Mouse (Mus musculus): ENCODE measurements around the gene Sgca. TPM values are rescaled to one million over a fixed set of nuclear protein-coding genes. Genes with fewer than 3 reads are reported as not detected.

Sgca gene
- polyA plus RNA-seq, 1 experiment from 2014 or later: not detected

- peak within 1 kb of the TSS; percentile 97 for H3K27ac ChIP-seq (replicated peaks)
- H3K27me3 ChIP-seq: no peaks in the 10 kb centered on the region
- H3K4me3 ChIP-seq: peak within 1 kb of the TSS; percentile 99
- peak within 1 kb of the TSS; percentile 100 for H3K9ac ChIP-seq (replicated peaks)
- H3K9me3 ChIP-seq: no peaks in the 10 kb centered on the region
- peaks cover 18% of the 10 kb centered on the region for H3K36me3 ChIP-seq
- ATAC-seq (replicated peaks): peak; percentile 84
- WGBS: under 1% methylated on average over 32 of the region's 32 CpGs
- H3K4me2 ChIP-seq (replicated peaks): peak within 1 kb of the TSS; percentile 83
- H3K4me1 ChIP-seq: peaks cover 73% of the 10 kb centered on the region
Measured at GRCm38 (mm10) chr11:95009629-95010014, 33.5 kb upstream of the Sgca start, which contains the start of gene Samd14. Gene Samd14 (plus strand): TSS chr11:95009879.

- 30% methylated on average over 15 of the region's 15 CpGs for WGBS
- H3K4me1 ChIP-seq: peaks cover 70% of the 10 kb centered on the region
Measured at GRCm38 (mm10) chr11:95008661-95009628, 32.8 kb upstream of the Sgca start.

GRCm38 (mm10) chr11:95007418-95007817 is 31.3 kb upstream of the Sgca start:
- Histone ChIP-seq H3K36me3 (peaks cover 25% of the 10 kb centered on the region), H3K9ac (replicated peaks) (no peak overlapping the region), H3K27me3 (no peaks in the 10 kb centered on the region), H3K27ac (replicated peaks) (peak overlapping the region; percentile 82), H3K9me3 (no peaks in the 10 kb centered on the region), H3K4me2 (replicated peaks) (peak overlapping the region; percentile 53; the same call in 1 of the 2 replicates), H3K4me3 (no peak overlapping the region), H3K4me1 (peaks cover 57% of the 10 kb centered on the region)
- ATAC-seq (replicated peaks): no peak
- WGBS: 88% methylated on average over 3 of the region's 3 CpGs

More at GRCm38 (mm10) chr11:95008661-95009628, 32.8 kb upstream of the Sgca start:
- Histone ChIP-seq H3K36me3 (peaks cover 15% of the 10 kb centered on the region), H3K27me3 (no peaks in the 10 kb centered on the region), H3K9me3 (no peaks in the 10 kb centered on the region), H3K27ac (replicated peaks) (peak overlapping the region; percentile 97), H3K4me2 (replicated peaks) (peak overlapping the region; percentile 83), H3K9ac (replicated peaks) (peak overlapping the region; percentile 100), H3K4me3 (peak overlapping the region; percentile 99)
- peak; percentile 4; the same call in 1 of the 2 replicates for ATAC-seq (replicated peaks)

GRCm38 (mm10) chr11:95006525-95007219 is 30.5 kb upstream of the Sgca start:
- peaks cover 32% of the 10 kb centered on the region for H3K36me3 ChIP-seq
- ATAC-seq (replicated peaks): peak; percentile 57
- H3K4me2 ChIP-seq (replicated peaks): peak overlapping the region; percentile 53
- peak overlapping the region; percentile 42 for H3K9ac ChIP-seq (replicated peaks)
- H3K9me3 ChIP-seq: no peaks in the 10 kb centered on the region
- peaks cover 49% of the 10 kb centered on the region for H3K4me1 ChIP-seq
- peak overlapping the region; percentile 82 for H3K27ac ChIP-seq (replicated peaks)
- WGBS: 1% methylated on average over 27 of the region's 27 CpGs
- H3K4me3 ChIP-seq: peak overlapping the region; percentile 33
- no peaks in the 10 kb centered on the region for H3K27me3 ChIP-seq

- WGBS: 33% methylated on average over 4 of the region's 4 CpGs
Measured at GRCm38 (mm10) chr11:95006038-95006437, 29.9 kb upstream of the Sgca start.

GRCm38 (mm10) chr11:95004937-95005198 is 28.7 kb upstream of the Sgca start:
- Histone ChIP-seq H3K36me3 (peaks cover 46% of the 10 kb centered on the region), H3K4me2 (replicated peaks) (no peak overlapping the region), H3K4me3 (no peak overlapping the region), H3K27ac (replicated peaks) (peak overlapping the region; percentile 82), H3K27me3 (no peaks in the 10 kb centered on the region), H3K9ac (replicated peaks) (no peak overlapping the region), H3K9me3 (no peaks in the 10 kb centered on the region), H3K4me1 (peaks cover 56% of the 10 kb centered on the region)
- 54% methylated on average over 6 of the region's 6 CpGs for WGBS
- ATAC-seq (replicated peaks): no peak

More at GRCm38 (mm10) chr11:95006038-95006437, 29.9 kb upstream of the Sgca start:
- H3K27ac ChIP-seq (replicated peaks): peak overlapping the region; percentile 82
- peak overlapping the region; percentile 42; the same call in 1 of the 2 replicates for H3K9ac ChIP-seq (replicated peaks)
- no peaks in the 10 kb centered on the region for H3K9me3 ChIP-seq
- ATAC-seq (replicated peaks): no peak
- H3K27me3 ChIP-seq: no peaks in the 10 kb centered on the region
- peak overlapping the region; percentile 53 for H3K4me2 ChIP-seq (replicated peaks)
- peaks cover 36% of the 10 kb centered on the region for H3K36me3 ChIP-seq
- H3K4me3 ChIP-seq: peak overlapping the region; percentile 33; the same call in 1 of the 2 replicates
- H3K4me1 ChIP-seq: peaks cover 46% of the 10 kb centered on the region

GRCm38 (mm10) chr11:95004136-95004936 is 28.2 kb upstream of the Sgca start:
- H3K27me3 ChIP-seq: no peaks in the 10 kb centered on the region
- WGBS: 85% methylated on average over 12 of the region's 12 CpGs
- H3K4me1 ChIP-seq: peaks cover 54% of the 10 kb centered on the region
- no peaks in the 10 kb centered on the region for H3K9me3 ChIP-seq
- peak overlapping the region; percentile 82 for H3K27ac ChIP-seq (replicated peaks)
- peaks cover 51% of the 10 kb centered on the region for H3K36me3 ChIP-seq
- ATAC-seq (replicated peaks): no peak
- no peak overlapping the region for H3K4me2 ChIP-seq (replicated peaks)
- no peak overlapping the region for H3K9ac ChIP-seq (replicated peaks)
- H3K4me3 ChIP-seq: no peak overlapping the region

- no peak overlapping the region for H3K27ac ChIP-seq (replicated peaks)
- H3K36me3 ChIP-seq: peaks cover 63% of the 10 kb centered on the region
- H3K4me2 ChIP-seq (replicated peaks): no peak overlapping the region
- H3K9me3 ChIP-seq: no peaks in the 10 kb centered on the region
- H3K4me3 ChIP-seq: no peak overlapping the region
- no peak overlapping the region for H3K9ac ChIP-seq (replicated peaks)
- no peaks in the 10 kb centered on the region for H3K27me3 ChIP-seq
- 92% methylated on average over 8 of the region's 8 CpGs for WGBS
- ATAC-seq (replicated peaks): no peak
- peaks cover 52% of the 10 kb centered on the region for H3K4me1 ChIP-seq
Measured at GRCm38 (mm10) chr11:95002705-95003104, 26.6 kb upstream of the Sgca start.

- H3K27me3 ChIP-seq: no peaks in the 10 kb centered on the region
- H3K4me2 ChIP-seq (replicated peaks): no peak overlapping the region
- 88% methylated on average over 21 of the region's 21 CpGs for WGBS
- H3K9ac ChIP-seq (replicated peaks): no peak overlapping the region
- no peaks in the 10 kb centered on the region for H3K9me3 ChIP-seq
- peaks cover 71% of the 10 kb centered on the region for H3K36me3 ChIP-seq
- H3K4me3 ChIP-seq: no peak overlapping the region
- no peak for ATAC-seq (replicated peaks)
- no peak overlapping the region for H3K27ac ChIP-seq (replicated peaks)
- H3K4me1 ChIP-seq: peaks cover 52% of the 10 kb centered on the region
Measured at GRCm38 (mm10) chr11:95001584-95002347, 25.6 kb upstream of the Sgca start.

GRCm38 (mm10) chr11:95001058-95001457 is 24.9 kb upstream of the Sgca start:
- Histone ChIP-seq H3K27ac (replicated peaks) (peak overlapping the region; percentile 36), H3K4me2 (replicated peaks) (no peak overlapping the region), H3K4me3 (no peak overlapping the region), H3K9me3 (no peaks in the 10 kb centered on the region), H3K36me3 (peaks cover 77% of the 10 kb centered on the region), H3K9ac (replicated peaks) (no peak overlapping the region), H3K27me3 (no peaks in the 10 kb centered on the region), H3K4me1 (peaks cover 52% of the 10 kb centered on the region)
- 2% methylated on average over 8 of the region's 8 CpGs for WGBS
- ATAC-seq (replicated peaks): peak; percentile 49

- Histone ChIP-seq H3K36me3 (peaks cover 73% of the 10 kb centered on the region), H3K4me1 (peaks cover 52% of the 10 kb centered on the region), H3K27ac (replicated peaks) (peak overlapping the region; percentile 36), H3K4me3 (no peak overlapping the region), H3K4me2 (replicated peaks) (no peak overlapping the region), H3K9ac (replicated peaks) (peak overlapping the region; percentile 12; the same call in 1 of the 2 replicates), H3K27me3 (no peaks in the 10 kb centered on the region), H3K9me3 (no peaks in the 10 kb centered on the region)
- WGBS: 41% methylated on average over 4 of the region's 4 CpGs
- 0 out of 2 replicates have a peak, but pooled peaks have one; percentile 0 for ATAC-seq (replicated peaks)
Measured at GRCm38 (mm10) chr11:95000548-95000947, 24.4 kb upstream of the Sgca start.

Measured in forebrain, embryonic 15.5 days (tissue).